In the genomic region with DNA sequence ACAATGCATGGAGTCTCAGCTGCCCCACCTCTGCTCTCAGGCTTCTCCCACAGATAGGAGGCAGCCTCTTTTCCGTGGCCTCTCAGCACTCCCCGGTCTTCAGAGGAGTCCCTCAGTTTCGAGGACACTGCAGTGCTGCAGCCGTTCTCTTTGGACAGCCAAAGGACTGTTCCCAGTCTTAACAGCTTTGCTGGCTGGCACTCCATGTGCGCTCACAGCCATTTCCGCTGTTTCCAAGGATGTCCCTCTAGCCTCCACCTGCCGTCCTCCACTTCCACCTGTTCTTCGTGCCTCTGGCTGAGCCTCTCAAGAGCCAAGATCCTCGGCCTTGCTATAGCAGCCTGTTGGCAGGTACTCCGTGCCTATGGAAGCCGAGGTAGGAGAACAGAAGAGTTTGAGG, we compare ENCODE assay signal across 21 mouse cellular contexts.
DNase-seq lines count a peak whose midpoint lies in the region; ATAC-seq lines count a peak whose summit lies in the region.
"Had no signal": no experiment of that assay in that cellular context is flagged by ENCODE, and none has a peak within 500 bp of the region (broad histone marks: within the 10 kb centered on the region; RNA-seq: fewer than 3 reads in every experiment).

No protein-coding gene starts in this region.

- H3K4me2 ChIP-seq in midbrain, embryonic 16.5 days (ENCODE audit: low read length): no peak overlapping the region
- H3K4me2 ChIP-seq: embryonic facial prominence, embryonic 13.5 days; forebrain, embryonic 12.5 days; heart, embryonic 12.5 days; hindbrain, embryonic 15.5 days had no signal

- H3K4me1 ChIP-seq in midbrain, embryonic 16.5 days (ENCODE audit: control insufficient read depth, insufficient read depth, low read length): no peaks in the 10 kb centered on the region
- H3K4me1 ChIP-seq: embryonic facial prominence, embryonic 13.5 days; forebrain, embryonic 12.5 days; heart, embryonic 12.5 days; hindbrain, embryonic 15.5 days had no signal

- 65% methylated on average over 11 of the region's 11 CpGs for WGBS in midbrain, embryonic 16.5 days

- no peak overlapping the region for H3K4me3 ChIP-seq in midbrain, embryonic 16.5 days (ENCODE audit: low read depth, low read length)
- H3K4me3 ChIP-seq: embryonic facial prominence, embryonic 13.5 days; forebrain, embryonic 12.5 days; heart, adult 2 months; heart, embryonic 12.5 days; hindbrain, embryonic 10.5 days; hindbrain, embryonic 15.5 days had no signal

- H3K27me3 ChIP-seq in midbrain, embryonic 16.5 days (ENCODE audit: control insufficient read depth, insufficient read depth, low read depth, low read length): no peaks in the 10 kb centered on the region
- H3K27me3 ChIP-seq: CH12.LX; hindbrain, embryonic 15.5 days had no signal

- H3K9me3 ChIP-seq in midbrain, embryonic 16.5 days (replicated peaks; ENCODE audit: control insufficient read depth, low read length, poor library complexity, severe bottlenecking): no peaks in the 10 kb centered on the region
- H3K9me3 ChIP-seq: embryonic facial prominence, embryonic 13.5 days; forebrain, embryonic 12.5 days; heart, embryonic 12.5 days; hindbrain, embryonic 10.5 days; hindbrain, embryonic 15.5 days had no signal

- DNase-seq in heart, adult 11 months: peak; percentile 83
- DNase-seq in heart, adult 9 months (ENCODE audit: low spot score in 2 of 2): no peak
- DNase-seq in brain, adult 2 months (ENCODE audit: low read depth, low spot score): peak; percentile 49
- DNase-seq in cerebellum, adult 8-10 months: peak; percentile 58
- peak; percentile 81 to 84 for DNase-seq in cerebellum, postnatal 14 days
- no peak for DNase-seq in kidney, postnatal 36 days
- DNase-seq: adrenal gland, adult 8-10 months; adrenal gland, postnatal 36 days; gastrocnemius, postnatal 10 days; heart, adult 2 months; kidney, adult 8-10 months had no signal

- no peak overlapping the region for H3K27ac ChIP-seq in midbrain, embryonic 16.5 days (ENCODE audit: low read length)
- H3K27ac ChIP-seq: embryonic facial prominence, embryonic 13.5 days; forebrain, embryonic 12.5 days; heart, adult 2 months; hindbrain, embryonic 10.5 days; hindbrain, embryonic 15.5 days had no signal

- no peak overlapping the region for H3K9ac ChIP-seq in midbrain, embryonic 16.5 days (ENCODE audit: low read depth, low read length)
- H3K9ac ChIP-seq: embryonic facial prominence, embryonic 13.5 days; forebrain, embryonic 12.5 days; heart, embryonic 12.5 days; hindbrain, embryonic 15.5 days had no signal

- H3K36me3 ChIP-seq in midbrain, embryonic 16.5 days (ENCODE audit: control insufficient read depth, insufficient read depth, low read length): no peaks in the 10 kb centered on the region
- H3K36me3 ChIP-seq: embryonic facial prominence, embryonic 13.5 days; forebrain, embryonic 12.5 days; heart, embryonic 12.5 days; hindbrain, embryonic 10.5 days; hindbrain, embryonic 15.5 days had no signal

- no peak for ATAC-seq in activated CD4-positive, CD25-positive, alpha-beta regulatory T cell, adult 4 months
- ATAC-seq in midbrain, embryonic 16.5 days: no peak
- ATAC-seq: forebrain, embryonic 16.5 days; intestine, embryonic 16.5 days had no signal

Comparison
In these comparisons a context has a peak if more than half of its experiments do, and no peak if none do; other contexts are left out.
1. DNase-seq: peak in heart, adult 11 months (single experiment), brain, adult 2 months (single experiment), cerebellum, adult 8-10 months (single experiment) and cerebellum, postnatal 14 days (2 of 2); none in heart, adult 9 months (0 of 2) and kidney, postnatal 36 days (0 of 2).